Mouse (Mus musculus) layer of hippocampus, postnatal 36 days (tissue): Measurements from ENCODE around the gene Las1l. TPM values are rescaled to one million over a fixed set of nuclear protein-coding genes. Genes with fewer than 3 reads are reported as not detected.
"Not testable (repeated sequence)": the region's sequence is repeated elsewhere in the genome, so short reads cannot be mapped to it uniquely, and the experiment has no call there.

ENCODE experiments used
- DNase-seq, 2 experiments: peaks; one replicate each; pipeline ENCODE4 v3.0.0; 2022
- total RNA-seq, 2 experiments: library from RNA; stranded (reverse); gene quantifications; 2 replicates each; pipeline ENCODE4 v1.2.3; 2021

Las1l gene
- total RNA-seq = 10 to 100 TPM; 48.0 to 53.9 TPM

DNA sequence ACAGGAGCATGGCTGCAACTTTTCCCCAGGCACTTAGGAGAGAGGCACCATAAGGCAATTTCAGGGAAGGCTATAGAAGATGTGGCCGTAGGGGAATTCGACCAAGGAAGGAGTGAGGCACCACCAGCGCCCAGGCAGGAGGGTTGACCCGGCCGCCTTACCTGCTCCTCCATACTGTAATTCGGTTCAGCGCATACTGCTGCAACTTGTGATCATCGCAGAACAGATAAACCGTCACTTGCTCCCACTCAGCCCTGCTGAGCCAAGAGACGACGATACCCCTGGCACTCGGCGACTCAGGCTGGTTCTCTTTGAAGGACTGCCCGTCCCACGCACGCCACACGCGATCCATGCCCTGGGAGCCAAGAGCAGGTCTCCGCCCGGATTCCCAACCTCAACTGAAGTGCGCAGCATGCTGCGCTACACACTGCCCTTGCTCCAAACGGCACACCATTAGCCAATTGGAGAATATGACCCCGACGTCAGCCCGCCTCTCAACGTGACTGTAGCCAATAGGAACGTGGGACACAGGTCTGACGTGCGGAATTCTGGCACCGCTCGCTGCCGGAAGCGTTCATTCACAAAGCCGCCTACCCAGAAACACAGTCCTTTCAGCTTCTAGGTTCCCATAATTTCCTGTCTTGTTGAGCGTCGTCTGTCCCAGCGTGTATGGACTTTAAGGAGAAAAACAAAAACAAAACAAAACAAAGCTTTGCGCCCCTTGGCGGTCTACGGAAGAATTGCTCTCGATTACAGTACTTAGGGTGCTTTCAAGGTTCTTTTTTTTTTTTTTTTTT is at the start of gene Las1l:
Gene Las1l (minus strand): TSS at position 466 of the 797 bp plus-strand sequence.
- peak; percentile 85 to 91 for DNase-seq

DNA sequence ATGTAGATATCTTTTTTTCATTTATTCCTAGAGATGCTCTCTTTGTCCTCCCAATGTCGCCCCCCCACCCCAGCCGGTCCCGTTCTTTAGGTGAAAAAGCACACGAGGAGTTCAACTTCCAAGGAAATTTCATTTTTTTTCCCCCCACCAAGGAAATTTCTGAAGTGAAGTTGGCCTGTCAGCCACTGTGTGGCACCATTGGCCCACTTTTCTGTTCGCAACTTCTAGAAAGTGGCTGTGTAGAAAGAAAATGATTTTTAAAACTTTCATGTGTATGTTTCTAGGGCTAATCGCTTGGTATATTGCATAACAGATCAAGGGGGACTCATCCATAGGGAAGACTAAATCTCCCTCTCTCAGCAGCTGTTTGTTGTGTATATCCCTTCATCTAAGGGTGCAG is 49.6 kb upstream of the Las1l start:
- no peak for DNase-seq

DNA sequence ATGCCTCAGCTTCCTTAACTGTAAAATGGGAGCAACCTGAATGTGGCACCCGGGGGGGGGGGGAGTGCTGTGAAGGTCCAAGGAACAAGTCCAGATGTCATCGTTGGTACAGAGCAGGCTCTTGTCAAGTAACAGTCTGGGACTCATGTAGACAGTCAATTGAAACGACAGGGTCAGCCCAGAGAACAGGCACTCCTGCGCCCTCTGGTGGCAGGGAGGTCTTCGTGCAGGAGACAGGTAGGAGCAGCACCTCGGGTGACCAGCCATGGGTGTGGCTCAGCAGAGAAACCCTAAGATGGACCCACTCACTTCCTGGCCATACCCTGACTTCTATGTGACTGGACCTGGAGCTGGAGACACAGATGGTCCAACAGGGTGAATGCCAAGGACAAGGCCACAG is 42.8 kb upstream of the Las1l start:
- no peak for DNase-seq

DNA sequence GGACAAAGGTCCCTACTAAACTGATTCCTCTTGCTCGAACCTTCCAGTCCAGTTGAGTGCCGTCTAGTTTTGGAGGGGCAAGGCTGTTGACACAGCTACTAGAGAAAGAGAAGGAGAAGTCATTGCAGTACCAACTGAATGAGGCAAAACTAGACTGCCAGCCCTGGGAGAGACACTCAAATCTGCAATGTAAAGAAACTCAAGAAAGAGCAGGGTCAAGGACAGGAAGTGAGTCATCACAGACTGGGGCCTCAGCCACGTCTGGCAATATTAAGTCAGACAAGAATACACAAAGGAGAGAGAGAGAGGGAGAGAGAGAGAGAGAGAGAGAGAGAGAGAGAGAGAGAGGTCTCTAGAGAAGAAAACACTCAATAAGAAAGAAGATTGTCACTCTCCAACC is 36.4 kb upstream of the Las1l start:
- DNase-seq = no peak

DNA sequence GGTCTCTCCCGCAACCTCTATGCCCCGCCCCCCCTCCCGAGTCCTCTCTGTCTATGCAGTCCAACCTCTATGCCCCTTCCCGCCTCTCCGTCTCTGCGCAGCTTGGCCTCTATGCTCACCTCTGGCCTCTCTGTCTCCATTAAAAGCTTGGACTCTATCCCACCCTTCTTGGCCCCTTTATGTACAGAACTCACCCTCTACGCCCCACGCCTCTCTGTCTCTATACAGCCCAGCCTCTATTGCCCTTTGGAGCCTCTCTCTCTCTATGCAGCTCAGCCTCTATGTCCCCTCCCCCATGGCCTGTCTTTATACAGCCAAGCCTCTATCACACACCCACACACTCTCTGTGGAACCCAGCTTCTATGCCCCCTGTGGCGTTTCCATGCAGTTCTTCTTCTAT is 13.2 kb upstream of the Las1l start:
- no peak for DNase-seq

DNA sequence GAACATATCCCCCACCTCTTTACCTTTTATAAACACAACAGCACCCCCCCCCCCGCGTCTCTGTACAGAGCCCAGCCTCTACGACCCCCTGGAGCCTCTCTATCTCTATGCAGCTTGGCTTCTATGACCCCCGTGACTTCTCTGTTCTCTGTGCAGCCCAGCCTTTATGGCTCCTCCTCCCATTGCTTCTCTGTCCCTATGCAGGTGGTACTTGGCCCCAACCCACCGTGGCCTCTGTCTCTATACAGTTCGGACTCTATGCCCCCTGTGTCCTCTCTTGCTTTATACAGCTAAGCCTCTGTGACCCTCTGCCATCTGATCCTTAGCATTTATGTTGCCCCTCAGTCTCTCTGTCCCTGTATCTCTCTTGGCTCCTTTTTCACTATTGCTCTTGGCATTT is 12.4 kb upstream of the Las1l start:
- no peak for DNase-seq

DNA sequence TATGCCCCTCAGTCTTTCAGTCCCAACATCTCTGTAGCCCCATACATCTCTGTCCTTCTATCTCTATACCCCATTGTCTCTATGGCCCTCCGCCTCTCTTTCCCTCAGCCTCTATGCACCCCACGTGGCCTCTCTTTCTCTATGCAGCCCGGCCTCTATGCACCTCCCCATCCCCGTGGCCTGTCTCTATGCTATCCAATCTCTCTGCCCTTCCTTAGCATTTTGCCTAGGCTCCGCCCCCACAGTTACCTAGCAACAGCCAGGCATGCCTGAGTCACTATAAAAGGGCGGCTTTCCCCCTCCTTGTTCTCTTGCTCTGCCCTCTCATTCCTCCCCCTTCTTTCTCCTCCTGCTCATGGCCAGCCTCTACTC is 11.8 kb upstream of the Las1l start:
- DNase-seq = peak; percentile 53 to 65

DNA sequence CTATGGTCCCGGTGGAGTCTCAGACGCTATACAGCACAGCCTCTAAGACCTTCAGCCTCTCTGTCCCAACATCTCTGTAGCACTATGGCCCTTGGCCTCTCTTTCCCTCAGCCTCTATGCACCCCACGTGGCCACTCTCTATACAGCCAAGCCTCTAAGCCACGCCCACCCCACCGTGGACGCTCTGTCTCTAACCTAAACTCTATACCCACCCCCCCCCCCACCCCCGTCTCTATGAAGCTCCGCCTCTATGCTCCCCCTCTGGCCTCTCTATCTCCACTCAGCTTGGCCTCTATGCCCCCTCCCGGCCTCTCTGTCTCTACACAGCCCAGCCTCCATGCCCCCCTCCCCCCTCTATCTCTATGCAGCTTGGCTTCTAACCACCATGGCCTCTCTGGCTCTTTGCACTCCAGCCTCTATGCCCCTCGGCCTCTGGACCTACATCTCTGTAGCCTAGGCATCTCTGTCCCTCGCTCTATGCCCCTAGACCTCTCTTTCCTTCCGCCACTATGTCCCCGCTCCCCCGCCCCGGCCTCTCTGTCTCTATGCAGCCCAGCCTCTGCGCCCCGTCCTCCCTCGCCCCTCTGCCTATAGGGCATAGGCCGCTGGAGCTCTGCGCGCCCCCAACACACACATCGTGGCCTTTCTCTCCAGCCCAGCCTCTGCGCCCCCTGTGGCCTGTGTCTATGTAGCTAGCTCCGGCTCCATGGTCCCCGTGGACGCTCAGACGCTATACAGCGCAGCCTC is 11.3 kb upstream of the Las1l start:
- DNase-seq = no peak

DNA sequence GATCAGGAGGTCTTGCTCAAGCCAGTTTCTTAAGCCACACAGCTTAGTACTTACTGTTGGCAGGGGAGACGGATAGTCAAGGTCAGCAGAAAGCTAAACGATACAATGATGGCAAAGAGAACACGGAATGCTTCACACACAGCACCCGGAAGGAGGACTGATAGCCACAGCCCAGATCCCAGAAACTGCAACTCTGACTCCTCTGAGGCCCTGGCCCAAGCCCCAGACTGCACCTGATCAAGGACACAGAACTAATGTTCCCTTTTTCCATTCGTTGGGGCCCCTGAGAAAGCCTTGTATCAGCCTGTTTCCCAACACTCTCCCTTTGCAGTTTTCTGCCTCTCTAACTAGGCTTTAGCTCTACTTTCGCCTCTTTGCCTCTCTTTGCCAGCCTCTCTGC is 8.3 kb upstream of the Las1l start:
- DNase-seq = no peak

DNA sequence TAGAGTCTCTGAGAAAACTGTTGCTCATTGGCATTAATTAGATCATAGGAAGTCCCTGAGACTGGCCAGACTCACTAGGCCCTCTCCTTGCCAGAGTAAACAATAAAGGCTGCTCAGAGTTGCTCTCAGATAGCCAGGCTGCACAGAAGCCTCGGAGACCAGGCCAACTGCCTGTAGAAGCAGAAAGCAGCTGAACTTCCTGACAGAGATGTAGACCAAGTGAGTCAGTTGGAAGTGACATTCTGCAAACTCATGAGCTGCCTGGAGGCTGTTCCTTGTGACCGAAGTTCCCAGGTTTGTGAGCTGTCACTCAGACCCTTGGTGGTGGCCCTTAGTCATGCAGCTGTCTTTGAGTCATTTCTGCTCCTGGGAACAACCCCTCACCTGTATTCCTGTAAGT is 6.6 kb upstream of the Las1l start:
- no peak for DNase-seq

DNA sequence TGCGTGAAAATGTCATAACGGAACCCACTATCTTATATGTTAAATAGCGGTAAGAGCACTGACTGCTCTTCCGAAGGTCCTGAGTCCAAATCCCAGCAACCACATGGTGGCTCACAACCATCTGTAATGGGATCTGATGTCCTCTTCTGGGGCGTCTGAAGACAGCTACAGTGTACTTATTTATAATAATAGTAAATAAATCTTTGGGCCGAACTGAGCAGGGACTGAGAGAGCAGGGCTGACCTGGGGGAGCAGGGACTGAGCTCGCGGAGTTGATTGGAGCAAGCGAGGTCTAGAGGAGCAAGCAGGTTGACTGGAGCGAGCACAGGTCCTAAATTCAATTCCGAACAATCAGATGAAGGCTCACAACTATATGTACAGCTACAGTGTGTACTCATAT is 699 bp upstream of the Las1l start:
- not testable (repeated sequence) for DNase-seq

DNA sequence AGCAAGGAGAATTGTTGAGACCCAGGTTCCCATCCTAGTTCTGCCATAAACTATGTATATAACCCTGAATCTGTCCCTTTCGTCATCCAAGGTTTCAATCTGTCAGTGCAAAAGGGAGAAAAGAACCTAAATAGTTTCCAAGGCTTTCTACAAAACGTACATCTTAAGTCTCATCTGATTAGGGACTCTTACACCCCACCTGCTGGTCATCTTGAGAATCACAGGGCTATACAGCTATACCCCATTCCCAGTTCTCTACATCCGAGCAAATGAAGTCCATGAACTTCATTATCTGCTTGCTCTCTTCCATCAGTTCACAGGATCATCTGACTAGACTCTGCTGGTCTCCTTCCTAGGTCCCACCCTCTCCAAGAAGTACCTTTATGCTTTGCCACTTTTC is 6.0 kb downstream of the Las1l start:
- DNase-seq = no peak

DNA sequence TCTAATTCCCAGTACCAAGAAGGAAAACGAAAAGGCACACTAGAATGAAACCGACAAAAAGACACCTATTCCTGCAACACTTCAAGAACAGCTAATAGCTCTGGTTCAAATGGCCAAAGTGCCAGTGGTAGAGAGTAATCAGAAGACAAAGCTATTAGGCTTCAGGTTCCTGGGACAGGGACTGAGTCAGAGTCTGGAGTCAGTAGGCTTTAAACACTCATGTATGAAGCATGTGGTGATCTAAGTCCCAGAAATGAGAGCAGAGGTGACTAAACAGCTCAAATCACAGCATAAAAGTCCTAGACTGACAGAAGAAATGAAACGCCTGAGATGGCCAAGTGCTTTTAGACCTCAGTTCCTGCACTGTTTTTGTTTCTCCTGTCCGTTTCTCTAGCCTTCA is 8.6 kb downstream of the Las1l start:
- DNase-seq = no peak

DNA sequence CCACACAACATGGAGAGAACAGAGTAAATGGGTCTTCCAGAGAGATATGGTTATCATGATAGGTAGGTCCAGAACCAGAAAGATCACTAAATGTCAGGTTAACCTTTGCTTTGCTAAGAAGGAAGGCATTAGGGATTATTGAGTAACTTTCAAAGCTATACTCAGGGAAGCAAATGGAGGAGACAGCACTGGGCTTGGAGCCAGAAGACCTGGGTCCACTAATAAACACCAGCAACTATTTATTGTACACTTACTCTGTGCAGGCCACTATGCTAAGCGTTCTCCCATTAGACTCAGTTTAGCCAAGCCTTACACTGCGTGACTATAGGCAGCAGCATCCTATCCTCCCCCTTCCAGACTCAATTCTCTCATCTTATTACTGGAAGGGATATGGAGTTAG is 11.3 kb downstream of the Las1l start:
- DNase-seq = no peak

DNA sequence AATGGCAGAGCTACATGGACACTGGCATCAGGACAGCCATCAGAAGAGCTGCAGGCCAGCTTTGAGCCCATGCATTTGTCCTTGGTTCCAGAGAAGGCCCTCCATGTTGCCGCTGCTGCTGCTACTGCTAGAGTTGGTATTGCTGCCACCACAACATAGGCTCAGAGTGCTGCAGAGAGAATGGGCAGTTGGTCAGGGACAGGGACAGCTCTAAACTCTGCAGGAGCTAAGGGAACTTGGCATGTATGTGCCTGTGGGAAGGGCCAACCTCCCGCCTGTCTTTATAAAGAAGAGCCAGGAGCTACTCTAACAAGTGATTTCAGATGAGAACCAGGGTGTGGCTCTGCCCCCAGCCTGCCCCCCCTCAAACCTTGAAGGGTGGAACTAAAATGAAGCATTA is 21.3 kb downstream of the Las1l start:
- DNase-seq = no peak

DNA sequence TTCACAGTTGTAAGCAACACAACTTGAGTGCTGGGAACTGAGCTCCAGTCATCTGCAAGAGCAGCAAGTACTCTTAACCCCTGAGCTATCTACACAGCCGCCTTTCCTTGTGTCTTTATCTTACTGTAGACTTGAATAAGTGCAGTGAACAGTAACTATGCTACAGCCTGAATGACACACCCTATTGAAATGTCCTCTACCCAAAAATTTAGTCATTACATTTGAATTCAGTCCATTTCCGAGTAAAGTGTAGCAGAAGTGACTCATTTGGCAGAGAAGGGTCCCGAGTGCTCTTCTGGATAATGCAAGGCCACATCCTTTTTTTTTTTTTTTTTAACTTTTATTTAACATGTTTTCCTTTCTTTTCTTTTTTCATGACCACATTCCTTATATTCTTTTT is 54.0 kb downstream of the Las1l start:
- DNase-seq = no peak

Other genes with a start within 250 kb of the Las1l start
- 10 to 100 TPM; 39.6 to 40.8 TPM for gene Zc3h12b, start 245.3 kb downstream of the Las1l start, total RNA-seq
- gene Msn, start 139.1 kb upstream of the Las1l start, total RNA-seq = 10 to 100 TPM; 15.4 to 19.1 TPM